Mouse (Mus musculus): Measurements from ENCODE around the gene Kalrn. TPM values are rescaled to one million over a fixed set of nuclear protein-coding genes. Genes with fewer than 3 reads are reported as not detected.

Gene Kalrn
- polyA plus RNA-seq, 1 experiment from 2014 or later, result 43.9 TPM

DNA sequence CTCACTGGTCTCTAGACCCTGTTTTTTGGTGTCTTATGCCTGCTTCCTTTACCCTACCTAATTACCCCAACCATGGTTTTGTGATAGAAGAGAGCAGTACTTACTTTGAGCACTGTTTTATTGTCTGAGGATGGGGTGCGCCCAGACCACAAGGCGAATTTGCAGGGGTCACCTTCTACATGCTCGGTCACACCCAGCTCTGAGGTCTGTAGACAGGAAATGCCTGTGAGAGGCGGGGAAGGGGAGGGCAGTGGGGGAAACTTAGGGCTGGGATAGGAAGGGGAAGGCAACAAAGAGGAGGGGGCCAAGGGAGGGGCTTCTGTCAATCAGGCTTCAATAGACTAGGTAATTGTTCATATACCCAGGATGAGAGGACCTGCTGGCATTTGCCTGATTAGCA is 397.7 kb downstream of the Kalrn start:
- 94% methylated on average over 4 of the region's 4 CpGs for WGBS
- H3K36me3 ChIP-seq (ENCODE audit: control insufficient read depth, insufficient read depth), result peaks cover 51% of the 10 kb centered on the region
- H3K27me3 ChIP-seq (replicated peaks; ENCODE audit: control insufficient read depth, insufficient read depth, low read length), result no peaks in the 10 kb centered on the region
- no peaks in the 10 kb centered on the region for H3K9me3 ChIP-seq (ENCODE audit: control insufficient read depth, low read length)
- H3K27ac ChIP-seq (ENCODE audit: low read length), result no peak overlapping the region
- no peak overlapping the region for H3K4me2 ChIP-seq (ENCODE audit: low read length)
- ATAC-seq, result no peak
- no peak overlapping the region for H3K9ac ChIP-seq (replicated peaks; ENCODE audit: low read depth, low read length)
- H3K4me1 ChIP-seq (replicated peaks; ENCODE audit: control insufficient read depth, insufficient read depth, low read length), result peaks cover 2% of the 10 kb centered on the region; the same call in 1 of the 2 replicates
- H3K4me3 ChIP-seq (replicated peaks; ENCODE audit: low read length), result no peak overlapping the region

DNA sequence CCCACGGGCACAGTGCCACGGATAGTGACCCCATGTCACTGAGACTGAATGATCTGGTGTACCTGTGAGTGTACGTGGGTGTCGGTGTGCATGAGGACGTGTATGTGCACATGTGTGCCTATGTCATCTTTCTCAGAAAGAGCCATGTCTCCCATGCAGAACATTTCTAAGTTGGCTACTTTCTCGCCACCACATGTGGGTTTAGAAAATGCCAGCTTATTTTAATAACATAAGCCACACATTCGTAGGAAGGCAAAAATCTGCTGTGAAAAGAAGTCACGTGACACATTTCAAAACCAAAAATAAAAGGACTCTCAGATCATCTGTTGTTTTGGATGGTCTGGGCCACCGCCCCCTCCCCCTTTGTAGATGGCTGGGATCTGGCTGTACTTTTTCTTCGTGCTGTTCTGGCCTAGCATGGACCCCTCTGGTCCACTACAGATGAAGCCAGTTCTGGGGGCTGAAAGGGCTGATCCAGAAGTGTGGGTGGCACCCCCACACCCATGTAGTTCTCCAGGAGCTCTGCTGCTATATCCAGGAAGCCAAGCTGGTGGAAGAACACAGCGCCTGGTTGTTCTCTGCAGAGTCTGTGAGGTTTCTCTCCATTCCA is 400.7 kb downstream of the Kalrn start:
- H3K9me3 ChIP-seq (ENCODE audit: control insufficient read depth, low read length), result no peaks in the 10 kb centered on the region
- no peaks in the 10 kb centered on the region for H3K27me3 ChIP-seq (replicated peaks; ENCODE audit: control insufficient read depth, insufficient read depth, low read length)
- H3K4me3 ChIP-seq (replicated peaks; ENCODE audit: low read length), result no peak overlapping the region
- H3K27ac ChIP-seq (ENCODE audit: low read length), result peak overlapping the region; percentile 12; the same call in 1 of the 2 replicates
- 81% methylated on average over 11 of the region's 11 CpGs for WGBS
- no peak overlapping the region for H3K9ac ChIP-seq (replicated peaks; ENCODE audit: low read depth, low read length)
- peaks cover 2% of the 10 kb centered on the region; the same call in 1 of the 2 replicates for H3K4me1 ChIP-seq (replicated peaks; ENCODE audit: control insufficient read depth, insufficient read depth, low read length)
- H3K36me3 ChIP-seq (ENCODE audit: control insufficient read depth, insufficient read depth), result peaks cover 45% of the 10 kb centered on the region
- H3K4me2 ChIP-seq (ENCODE audit: low read length), result no peak overlapping the region
- peak; percentile 19; the same call in 1 of the 2 replicates for ATAC-seq

DNA sequence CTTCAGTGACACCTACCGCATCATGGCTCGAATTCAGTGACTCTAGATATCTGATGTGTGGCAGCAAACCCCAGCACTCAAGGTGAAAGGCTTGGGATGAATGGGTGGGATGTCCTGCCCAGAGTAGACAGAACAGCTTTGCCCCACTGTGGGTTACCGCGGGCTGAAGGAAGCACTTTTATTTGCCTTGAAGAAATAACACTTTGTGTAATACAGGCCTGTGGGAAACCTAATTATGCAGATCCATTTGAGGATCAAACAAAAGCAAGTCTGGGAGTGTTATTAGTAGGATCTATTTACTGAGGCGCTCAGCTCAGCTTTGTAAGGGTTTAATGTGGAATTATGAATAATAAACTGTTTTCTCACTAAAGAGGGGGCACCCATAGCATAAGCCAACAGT is 406.3 kb downstream of the Kalrn start:
- H3K27me3 ChIP-seq (replicated peaks; ENCODE audit: control insufficient read depth, insufficient read depth, low read length), result no peaks in the 10 kb centered on the region
- H3K4me2 ChIP-seq (ENCODE audit: low read length), result no peak overlapping the region
- H3K9me3 ChIP-seq (ENCODE audit: control insufficient read depth, low read length), result no peaks in the 10 kb centered on the region
- H3K9ac ChIP-seq (replicated peaks; ENCODE audit: low read depth, low read length), result no peak overlapping the region
- H3K4me1 ChIP-seq (replicated peaks; ENCODE audit: control insufficient read depth, insufficient read depth, low read length), result peaks cover 7% of the 10 kb centered on the region; the same call in 1 of the 2 replicates
- peak overlapping the region; percentile 8 for H3K27ac ChIP-seq (ENCODE audit: low read length)
- ATAC-seq, result peak; percentile 55
- 25% methylated on average over 5 of the region's 5 CpGs for WGBS
- peaks cover 10% of the 10 kb centered on the region; the same call in 1 of the 2 replicates for H3K36me3 ChIP-seq (ENCODE audit: control insufficient read depth, insufficient read depth)
- H3K4me3 ChIP-seq (replicated peaks; ENCODE audit: low read length), result no peak overlapping the region

DNA sequence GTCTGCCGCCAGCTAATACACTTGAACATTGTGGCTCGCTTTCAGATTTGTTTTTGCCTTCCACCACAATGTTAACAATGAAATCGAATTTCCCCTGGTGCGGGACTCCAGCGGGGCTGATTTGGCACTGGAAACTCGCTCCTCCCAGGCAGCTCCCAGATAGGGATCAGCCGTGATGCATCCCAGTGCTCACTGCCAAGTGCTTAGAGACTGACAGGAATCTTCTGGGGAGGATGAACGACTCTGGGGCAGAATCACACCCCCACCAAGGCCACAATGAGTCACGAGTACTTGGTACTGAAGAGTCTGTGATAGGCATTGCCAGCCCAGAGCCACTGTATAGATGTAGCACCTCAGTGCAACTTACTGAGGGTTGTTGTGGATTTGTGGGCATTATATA is 410.2 kb downstream of the Kalrn start:
- H3K36me3 ChIP-seq (ENCODE audit: control insufficient read depth, insufficient read depth), result peaks cover 4% of the 10 kb centered on the region
- no peak overlapping the region for H3K4me3 ChIP-seq (replicated peaks; ENCODE audit: low read length)
- no peaks in the 10 kb centered on the region for H3K9me3 ChIP-seq (ENCODE audit: control insufficient read depth, low read length)
- H3K9ac ChIP-seq (replicated peaks; ENCODE audit: low read depth, low read length), result no peak overlapping the region
- H3K27ac ChIP-seq (ENCODE audit: low read length), result no peak overlapping the region
- H3K4me1 ChIP-seq (replicated peaks; ENCODE audit: control insufficient read depth, insufficient read depth, low read length), result peaks cover 7% of the 10 kb centered on the region; the same call in 1 of the 2 replicates
- whole genome bisulfite sequencing, result 61% methylated on average over 9 of the region's 9 CpGs
- ATAC-seq, result no peak
- H3K4me2 ChIP-seq (ENCODE audit: low read length), result no peak overlapping the region
- H3K27me3 ChIP-seq (replicated peaks; ENCODE audit: control insufficient read depth, insufficient read depth, low read length), result no peaks in the 10 kb centered on the region

DNA sequence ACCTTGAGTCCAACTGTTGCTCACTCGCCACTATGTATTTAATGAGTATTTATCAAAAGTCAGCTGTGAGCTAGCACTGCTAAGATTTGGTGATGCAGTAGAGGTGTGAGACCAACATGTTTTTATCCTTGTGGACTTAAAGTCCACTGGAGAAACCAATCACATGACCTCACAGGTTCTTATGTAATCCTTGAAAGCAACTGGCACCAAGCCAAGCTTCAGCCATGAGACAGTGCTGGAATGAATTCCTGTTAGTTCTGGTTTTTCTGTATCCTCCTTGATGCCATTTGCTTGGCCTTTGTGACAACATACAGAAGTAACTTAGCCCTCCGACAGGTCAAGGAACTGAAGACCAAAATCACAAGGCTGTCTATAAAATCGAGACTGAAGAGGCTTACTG is 413.8 kb downstream of the Kalrn start:
- 89% methylated on average over 3 of the region's 3 CpGs for WGBS
- H3K36me3 ChIP-seq (ENCODE audit: control insufficient read depth, insufficient read depth), result peaks cover 4% of the 10 kb centered on the region
- no peaks in the 10 kb centered on the region for H3K27me3 ChIP-seq (replicated peaks; ENCODE audit: control insufficient read depth, insufficient read depth, low read length)
- H3K4me3 ChIP-seq (replicated peaks; ENCODE audit: low read length), result no peak overlapping the region
- no peaks in the 10 kb centered on the region for H3K4me1 ChIP-seq (replicated peaks; ENCODE audit: control insufficient read depth, insufficient read depth, low read length)
- no peak overlapping the region for H3K9ac ChIP-seq (replicated peaks; ENCODE audit: low read depth, low read length)
- H3K27ac ChIP-seq (ENCODE audit: low read length), result no peak overlapping the region
- H3K4me2 ChIP-seq (ENCODE audit: low read length), result no peak overlapping the region
- no peaks in the 10 kb centered on the region for H3K9me3 ChIP-seq (ENCODE audit: control insufficient read depth, low read length)
- no peak for ATAC-seq

DNA sequence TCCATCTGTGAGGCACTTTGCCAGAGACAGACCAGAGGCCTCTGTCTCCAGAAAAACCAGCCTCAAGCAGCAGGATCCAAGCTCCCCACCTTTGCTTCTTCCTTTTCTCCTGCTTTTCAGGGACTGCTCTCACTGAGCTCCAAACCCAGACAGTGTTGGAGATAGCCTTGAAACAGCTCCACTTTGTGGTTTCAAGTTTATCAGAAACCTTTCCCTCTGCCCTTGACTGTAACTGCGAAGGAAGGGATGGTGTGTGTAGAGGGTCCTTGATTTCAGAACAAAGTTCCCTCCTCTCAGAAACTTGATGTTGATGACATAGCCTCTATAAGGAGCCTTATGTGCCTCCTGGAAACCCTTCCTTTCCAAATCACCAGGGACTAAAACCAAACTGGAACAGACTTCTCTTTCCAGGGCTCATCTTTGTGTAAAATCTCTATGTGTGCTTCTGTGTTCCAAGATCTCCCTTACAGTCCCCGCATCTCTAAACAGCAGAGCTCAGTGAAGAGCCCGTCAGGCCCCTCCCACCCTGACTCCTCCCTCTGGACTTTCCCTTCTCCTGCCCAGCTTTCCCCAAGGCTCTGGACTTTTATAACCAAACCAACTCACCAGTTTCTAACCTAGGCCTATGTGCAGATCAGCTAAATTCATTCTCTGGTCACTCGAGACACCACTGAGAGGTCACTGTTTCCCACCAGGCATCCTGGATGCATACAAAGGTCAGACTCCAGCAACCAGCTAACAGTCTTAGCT is 415.8 kb downstream of the Kalrn start:
- H3K27me3 ChIP-seq (replicated peaks; ENCODE audit: control insufficient read depth, insufficient read depth, low read length), result no peaks in the 10 kb centered on the region
- H3K9ac ChIP-seq (replicated peaks; ENCODE audit: low read depth, low read length), result no peak overlapping the region
- 60% methylated on average over 4 of the region's 4 CpGs for WGBS
- no peak for ATAC-seq
- no peak overlapping the region for H3K4me2 ChIP-seq (ENCODE audit: low read length)
- no peaks in the 10 kb centered on the region for H3K9me3 ChIP-seq (ENCODE audit: control insufficient read depth, low read length)
- H3K36me3 ChIP-seq (ENCODE audit: control insufficient read depth, insufficient read depth), result peaks cover 4% of the 10 kb centered on the region
- H3K4me3 ChIP-seq (replicated peaks; ENCODE audit: low read length), result no peak overlapping the region
- no peaks in the 10 kb centered on the region for H3K4me1 ChIP-seq (replicated peaks; ENCODE audit: control insufficient read depth, insufficient read depth, low read length)
- no peak overlapping the region for H3K27ac ChIP-seq (ENCODE audit: low read length)

DNA sequence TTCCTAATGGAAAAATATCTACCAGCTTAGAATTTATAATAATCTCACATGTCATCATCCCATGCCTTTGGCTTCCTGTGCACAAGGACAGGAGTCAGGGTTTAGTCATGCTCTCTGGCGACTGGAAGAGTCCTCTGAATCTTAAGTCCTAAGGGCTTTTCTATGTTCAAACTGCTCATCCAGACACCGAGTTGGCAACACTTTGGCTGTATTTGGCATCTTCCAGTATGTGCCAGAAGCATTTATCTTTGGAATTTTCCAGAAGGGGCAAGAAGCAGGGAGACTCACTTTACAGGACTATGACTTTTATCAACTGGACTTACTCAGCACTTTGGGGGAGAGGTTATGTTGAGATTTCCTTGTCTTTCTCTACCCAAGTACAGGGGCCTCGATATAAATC is 417.6 kb downstream of the Kalrn start:
- Histone ChIP-seq H3K36me3 (ENCODE audit: control insufficient read depth, insufficient read depth) (peaks cover 4% of the 10 kb centered on the region), H3K27ac (ENCODE audit: low read length) (no peak overlapping the region), H3K9me3 (ENCODE audit: control insufficient read depth, low read length) (no peaks in the 10 kb centered on the region), H3K4me3 (replicated peaks; ENCODE audit: low read length) (no peak overlapping the region), H3K4me1 (replicated peaks; ENCODE audit: control insufficient read depth, insufficient read depth, low read length) (no peaks in the 10 kb centered on the region), H3K9ac (replicated peaks; ENCODE audit: low read depth, low read length) (no peak overlapping the region), H3K27me3 (replicated peaks; ENCODE audit: control insufficient read depth, insufficient read depth, low read length) (no peaks in the 10 kb centered on the region), H3K4me2 (ENCODE audit: low read length) (no peak overlapping the region)
- no peak for ATAC-seq
- 79% methylated on average over 3 of the region's 3 CpGs for WGBS

DNA sequence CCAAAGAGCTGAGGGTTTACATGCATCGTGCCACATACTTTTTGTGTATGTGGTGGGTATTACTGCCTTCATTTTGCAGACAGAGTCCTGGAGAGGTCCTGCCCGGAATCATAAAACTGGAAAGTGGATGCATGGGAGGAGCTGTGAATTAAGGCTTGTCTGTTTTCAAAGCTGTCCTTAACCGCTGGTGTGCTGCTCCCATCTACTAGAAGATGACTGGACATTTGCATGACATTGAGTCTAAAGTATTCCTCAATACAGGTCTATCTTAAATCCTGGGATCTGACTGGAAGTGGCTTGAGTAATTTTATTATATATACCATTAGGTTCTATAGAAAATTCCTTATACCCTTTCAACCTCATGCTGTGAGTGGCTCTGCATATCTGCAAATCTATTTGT is 418.4 kb downstream of the Kalrn start:
- Histone ChIP-seq H3K27me3 (replicated peaks; ENCODE audit: control insufficient read depth, insufficient read depth, low read length) (no peaks in the 10 kb centered on the region), H3K9me3 (ENCODE audit: control insufficient read depth, low read length) (no peaks in the 10 kb centered on the region), H3K36me3 (ENCODE audit: control insufficient read depth, insufficient read depth) (peaks cover 4% of the 10 kb centered on the region), H3K27ac (ENCODE audit: low read length) (no peak overlapping the region), H3K4me1 (replicated peaks; ENCODE audit: control insufficient read depth, insufficient read depth, low read length) (no peaks in the 10 kb centered on the region), H3K4me3 (replicated peaks; ENCODE audit: low read length) (no peak overlapping the region), H3K4me2 (ENCODE audit: low read length) (no peak overlapping the region), H3K9ac (replicated peaks; ENCODE audit: low read depth, low read length) (no peak overlapping the region)
- WGBS, result 88% methylated on average over 3 of the region's 3 CpGs
- no peak for ATAC-seq

DNA sequence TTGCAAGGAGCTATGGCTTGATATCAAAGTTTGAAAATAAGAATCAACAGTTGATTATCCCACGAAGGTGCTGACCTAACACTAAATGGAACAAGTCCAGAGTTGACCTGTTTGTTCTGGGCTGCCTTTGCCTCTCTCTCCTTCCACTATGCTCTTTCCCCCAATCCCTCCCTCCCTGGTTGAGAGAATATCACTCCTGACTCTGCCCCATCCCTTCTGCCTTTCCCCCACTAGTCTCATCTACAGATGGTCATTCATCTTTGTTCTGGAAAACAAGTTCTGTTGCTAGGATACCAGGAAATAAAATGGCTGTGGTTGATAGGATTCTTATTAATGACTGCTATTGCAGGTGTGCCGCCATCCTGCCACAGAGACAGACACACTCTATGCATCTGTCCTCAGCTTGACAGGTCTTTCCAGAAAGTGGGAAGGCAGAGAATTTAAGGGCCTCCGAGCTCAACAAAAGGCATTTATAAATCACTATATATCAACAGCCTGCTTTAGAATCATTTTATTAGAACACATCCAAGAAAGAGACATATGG is 421.7 kb downstream of the Kalrn start:
- no peaks in the 10 kb centered on the region for H3K4me1 ChIP-seq (replicated peaks; ENCODE audit: control insufficient read depth, insufficient read depth, low read length)
- no peak overlapping the region for H3K4me3 ChIP-seq (replicated peaks; ENCODE audit: low read length)
- H3K27me3 ChIP-seq (replicated peaks; ENCODE audit: control insufficient read depth, insufficient read depth, low read length), result no peaks in the 10 kb centered on the region
- no peak overlapping the region for H3K9ac ChIP-seq (replicated peaks; ENCODE audit: low read depth, low read length)
- no peaks in the 10 kb centered on the region; the same call in 1 of the 2 replicates for H3K36me3 ChIP-seq (ENCODE audit: control insufficient read depth, insufficient read depth)
- H3K4me2 ChIP-seq (ENCODE audit: low read length), result no peak overlapping the region
- H3K27ac ChIP-seq (ENCODE audit: low read length), result no peak overlapping the region
- no peak; the same call in 1 of the 2 replicates for ATAC-seq
- WGBS, result 73% methylated on average over 3 of the region's 3 CpGs
- no peaks in the 10 kb centered on the region for H3K9me3 ChIP-seq (ENCODE audit: control insufficient read depth, low read length)
